ENCODE assay signal across 9 mouse cellular contexts in the genomic region with DNA sequence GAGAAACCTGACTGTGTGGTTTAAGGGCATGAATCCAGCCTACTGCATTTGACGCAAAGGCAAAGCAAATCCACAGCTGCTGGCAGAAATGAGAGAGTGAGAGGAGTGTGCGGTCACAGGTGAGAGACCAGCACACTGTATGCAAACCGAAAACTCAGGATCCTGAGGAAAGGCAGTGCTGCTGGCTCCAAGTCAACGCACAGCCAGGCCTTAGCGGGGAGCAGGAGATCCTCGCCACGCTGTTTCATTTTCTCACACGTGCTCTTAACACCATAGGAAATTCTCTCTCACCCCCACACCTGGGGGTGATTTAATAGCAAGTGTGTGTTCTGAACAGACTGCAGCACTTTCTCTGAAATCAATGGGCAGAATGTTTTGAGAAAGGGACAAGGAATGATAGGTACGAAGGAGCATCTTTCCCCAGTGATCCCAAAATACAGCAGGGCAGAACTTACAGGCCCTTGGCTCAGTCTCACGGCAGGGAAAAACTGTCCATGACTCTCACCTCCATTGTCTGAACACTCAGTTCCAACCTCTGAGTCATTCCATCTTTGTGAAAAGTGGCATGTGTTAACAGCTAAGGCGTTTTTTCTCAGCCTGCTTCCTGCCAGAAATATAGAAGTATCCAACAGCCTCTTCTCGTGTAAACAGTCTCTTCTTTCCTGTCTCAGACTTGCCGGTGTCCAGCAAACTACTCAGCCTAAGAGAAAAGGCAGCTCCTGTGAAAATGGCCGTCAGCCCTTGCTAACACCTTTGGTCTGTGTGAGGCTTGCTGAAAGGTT.
A peak's percentile ranks its signal among the peaks of the same experiment; 100 is the strongest.
DNase-seq lines count a peak whose midpoint lies in the region; ATAC-seq and TF ChIP-seq lines count a peak whose summit lies in the region.
"Had no signal": no experiment of that assay in that cellular context is flagged by ENCODE, and none has a peak within 500 bp of the region (broad histone marks: within the 10 kb centered on the region; RNA-seq: fewer than 3 reads in every experiment).

No protein-coding gene starts in this region.

- DNase-seq in hindbrain, postnatal 0 days (ENCODE audit: low spot score): no peak
- DNase-seq in adipocyte (ENCODE audit: low spot score): peak; percentile 51
- no peak for DNase-seq in adrenal gland, postnatal 4 days (ENCODE audit: low spot score in 2 of 2)
- no peak for DNase-seq in urinary bladder, postnatal 4 days (ENCODE audit: low spot score in 2 of 2)
- DNase-seq: adrenal gland, adult 2 months had no signal

- peak overlapping the region; percentile 41 for H3ac ChIP-seq in C2C12 (ENCODE audit: control insufficient read depth, insufficient read length, low read depth)

- H3K79me3 ChIP-seq in C2C12 (ENCODE audit: low read depth): peaks cover 14% of the 10 kb centered on the region

- no peak overlapping the region for H3K4me3 ChIP-seq in hindbrain, embryonic 16.5 days (ENCODE audit: low read length)
- H3K4me3 ChIP-seq in hindbrain, postnatal 0 days (ENCODE audit: low read length): no peak overlapping the region
- no peak overlapping the region for H3K4me3 ChIP-seq in C2C12 (ENCODE audit: insufficient read depth, poor library complexity, severe bottlenecking)
- H3K4me3 ChIP-seq in intestine, embryonic 16.5 days (ENCODE audit: low read length): no peak overlapping the region

- no peak for TF ChIP-seq CTCF in hindbrain, postnatal 0 days (IDR thresholded peaks at IDR 0.05; ENCODE audit: low read depth)
- no peak for TF ChIP-seq CTCF in C2C12 (IDR thresholded peaks at IDR 0.05; ENCODE audit: control insufficient read depth, insufficient read depth, insufficient read length)

- H3K36me3 ChIP-seq in hindbrain, embryonic 16.5 days (ENCODE audit: control insufficient read depth, insufficient read depth, low read length): no peaks in the 10 kb centered on the region
- H3K36me3 ChIP-seq in hindbrain, postnatal 0 days (ENCODE audit: insufficient read depth, low read length): no peaks in the 10 kb centered on the region
- no peaks in the 10 kb centered on the region for H3K36me3 ChIP-seq in C2C12 (ENCODE audit: control insufficient read depth, insufficient read depth)
- H3K36me3 ChIP-seq in intestine, embryonic 16.5 days (ENCODE audit: control insufficient read depth, insufficient read depth, low read length): no peaks in the 10 kb centered on the region

- H3K27ac ChIP-seq in hindbrain, embryonic 16.5 days (ENCODE audit: low read depth, low read length): 0 out of 2 replicates have a peak overlapping the region, but pooled peaks have one; percentile 23
- H3K27ac ChIP-seq in hindbrain, postnatal 0 days: no peak overlapping the region
- peak overlapping the region; percentile 60 for H3K27ac ChIP-seq in intestine, embryonic 16.5 days (ENCODE audit: low read length)

- H3K4me2 ChIP-seq in hindbrain, embryonic 16.5 days (ENCODE audit: low read length): no peak overlapping the region
- no peak overlapping the region for H3K4me2 ChIP-seq in hindbrain, postnatal 0 days (ENCODE audit: low read depth, low read length)
- no peak overlapping the region for H3K4me2 ChIP-seq in intestine, embryonic 16.5 days (ENCODE audit: low read depth, low read length)

- no peaks in the 10 kb centered on the region for H3K27me3 ChIP-seq in hindbrain, embryonic 16.5 days (replicated peaks; ENCODE audit: control insufficient read depth, insufficient read depth, low read length)
- no peaks in the 10 kb centered on the region for H3K27me3 ChIP-seq in hindbrain, postnatal 0 days (ENCODE audit: insufficient read depth, low read length)
- H3K27me3 ChIP-seq in C2C12 (ENCODE audit: control insufficient read depth, insufficient read depth, insufficient read length): no peaks in the 10 kb centered on the region
- H3K27me3 ChIP-seq in intestine, embryonic 16.5 days (replicated peaks; ENCODE audit: control insufficient read depth, insufficient read depth, low read length): no peaks in the 10 kb centered on the region

- H3K9me3 ChIP-seq in hindbrain, embryonic 16.5 days (ENCODE audit: control insufficient read depth, low read length): no peaks in the 10 kb centered on the region
- no peaks in the 10 kb centered on the region for H3K9me3 ChIP-seq in hindbrain, postnatal 0 days (ENCODE audit: low read length)
- no peaks in the 10 kb centered on the region for H3K9me3 ChIP-seq in intestine, embryonic 16.5 days (ENCODE audit: control insufficient read depth, low read length)

- H3K9ac ChIP-seq in hindbrain, embryonic 16.5 days (ENCODE audit: low read depth, low read length): no peak overlapping the region
- no peak overlapping the region for H3K9ac ChIP-seq in hindbrain, postnatal 0 days (replicated peaks; ENCODE audit: low read length)
- H3K9ac ChIP-seq in intestine, embryonic 16.5 days (ENCODE audit: low read depth, low read length): no peak overlapping the region

- WGBS in hindbrain, embryonic 16.5 days: 61% methylated on average over 14 of the region's 14 CpGs
- WGBS in hindbrain, postnatal 0 days: 57% methylated on average over 14 of the region's 14 CpGs
- WGBS in intestine, embryonic 16.5 days: 49% methylated on average over 14 of the region's 14 CpGs

- peaks cover 75% of the 10 kb centered on the region for H3K79me2 ChIP-seq in C2C12 (ENCODE audit: control insufficient read depth, insufficient read depth)

- no peak for ATAC-seq in hindbrain, embryonic 16.5 days
- no peak for ATAC-seq in hindbrain, postnatal 0 days
- no peak for ATAC-seq in intestine, embryonic 16.5 days
- ATAC-seq in erythroid progenitor cell, adult 5-6 weeks (replicated peaks; ENCODE audit: low FRiP score, poor library complexity, severe bottlenecking): no peak

- H3K4me1 ChIP-seq in hindbrain, embryonic 16.5 days (ENCODE audit: control insufficient read depth, insufficient read depth, low read depth, low read length): peaks cover 5% of the 10 kb centered on the region
- H3K4me1 ChIP-seq in hindbrain, postnatal 0 days (ENCODE audit: insufficient read depth, low read length): no peaks in the 10 kb centered on the region
- H3K4me1 ChIP-seq in intestine, embryonic 16.5 days (ENCODE audit: control insufficient read depth, insufficient read depth, low read length): peaks cover 14% of the 10 kb centered on the region

TF ChIP-seq in C2C12, 6 proteins besides CTCF, POLR2A, EP300 and RAD21:
- no peak for TF ChIP-seq USF1 (IDR thresholded peaks at IDR 0.05; ENCODE audit: low read depth)
- no peak for TF ChIP-seq MYOG (IDR thresholded peaks at IDR 0.05; ENCODE audit: control insufficient read depth, extremely low read depth, insufficient read length)
- TF ChIP-seq CEBPB (IDR thresholded peaks at IDR 0.05; ENCODE audit: low read depth): no peak
- no peak for TF ChIP-seq MYOD1 (IDR thresholded peaks at IDR 0.05; ENCODE audit: control insufficient read depth, insufficient read length, low read depth)
- TF ChIP-seq MAX (IDR thresholded peaks at IDR 0.05): peak; percentile 19
- TF ChIP-seq FOSL1 (IDR thresholded peaks at IDR 0.05; ENCODE audit: insufficient read depth, low read length, poor library complexity, severe bottlenecking): no peak
TF ChIP-seq in C2C12: peak in this region for 1.
